Mouse (Mus musculus) Muller cell, postnatal 12 days (primary cell): Measurements from ENCODE around the gene Scn1b.

Experiments
- DNase-seq: peaks from one replicate; pipeline ENCODE4 v3.0.0-alpha.2; 2015; ENCODE audit errors: inconsistent ontology term

The Scn1b gene

GRCm38 (mm10) chr7:31149751-31150565 is 23.2 kb upstream of the Scn1b start:
- peak; percentile 57 for DNase-seq

GRCm38 (mm10) chr7:31149271-31149670 is 22.5 kb upstream of the Scn1b start:
- peak; percentile 16 for DNase-seq

GRCm38 (mm10) chr7:31148756-31149155 is 22.0 kb upstream of the Scn1b start:
- peak; percentile 80 for DNase-seq

- DNase-seq = no peak
These were observed 21.3 kb upstream of the Scn1b start for GRCm38 (mm10) chr7:31148086-31148485.

- DNase-seq = no peak
These were observed 18.9 kb upstream of the Scn1b start for GRCm38 (mm10) chr7:31145596-31146160.

GRCm38 (mm10) chr7:31144886-31145285 is 18.1 kb upstream of the Scn1b start:
- no peak for DNase-seq

- no peak for DNase-seq
These were observed 14.1 kb upstream of the Scn1b start for GRCm38 (mm10) chr7:31140941-31141340.

GRCm38 (mm10) chr7:31140302-31140701 is 13.5 kb upstream of the Scn1b start:
- DNase-seq = no peak

- DNase-seq = no peak
These were observed 13.0 kb upstream of the Scn1b start for GRCm38 (mm10) chr7:31139765-31140164.

- no peak for DNase-seq
These were observed 8.9 kb upstream of the Scn1b start for GRCm38 (mm10) chr7:31135717-31136116.

GRCm38 (mm10) chr7:31131866-31132265 is 5.1 kb upstream of the Scn1b start:
- no peak for DNase-seq

GRCm38 (mm10) chr7:31130841-31131240 is 4.0 kb upstream of the Scn1b start:
- DNase-seq = peak; percentile 36

- no peak for DNase-seq
These were observed 3.4 kb upstream of the Scn1b start for GRCm38 (mm10) chr7:31130197-31130596.

- DNase-seq = no peak
These were observed 1.4 kb upstream of the Scn1b start for GRCm38 (mm10) chr7:31128157-31128705.

GRCm38 (mm10) chr7:31126211-31126751 is 522 bp downstream of the Scn1b start:
- peak; percentile 31 for DNase-seq

GRCm38 (mm10) chr7:31125116-31125515 is 1.7 kb downstream of the Scn1b start:
- no peak for DNase-seq

GRCm38 (mm10) chr7:31124381-31124780 is 2.4 kb downstream of the Scn1b start:
- no peak for DNase-seq

- DNase-seq = no peak
These were observed 3.1 kb downstream of the Scn1b start for GRCm38 (mm10) chr7:31123697-31124096.

- DNase-seq = no peak
These were observed 3.9 kb downstream of the Scn1b start for GRCm38 (mm10) chr7:31122641-31123631.

- no peak for DNase-seq
These were observed 7.2 kb downstream of the Scn1b start for GRCm38 (mm10) chr7:31119556-31119955.

- no peak for DNase-seq
These were observed 8.3 kb downstream of the Scn1b start for GRCm38 (mm10) chr7:31118486-31118885.

- DNase-seq = no peak
These were observed 9.3 kb downstream of the Scn1b start for GRCm38 (mm10) chr7:31117465-31117864.
